Mouse (Mus musculus): ENCODE data around the gene Rhbdd1. TPM values are rescaled to one million over a fixed set of nuclear protein-coding genes. Genes with fewer than 3 reads are reported as not detected.
A peak's percentile ranks its signal among the peaks of the same experiment; 100 is the strongest.

The Rhbdd1 gene
- total RNA-seq, 2 experiments from 2014 or later = 4.9 to 5.1 TPM

DNA sequence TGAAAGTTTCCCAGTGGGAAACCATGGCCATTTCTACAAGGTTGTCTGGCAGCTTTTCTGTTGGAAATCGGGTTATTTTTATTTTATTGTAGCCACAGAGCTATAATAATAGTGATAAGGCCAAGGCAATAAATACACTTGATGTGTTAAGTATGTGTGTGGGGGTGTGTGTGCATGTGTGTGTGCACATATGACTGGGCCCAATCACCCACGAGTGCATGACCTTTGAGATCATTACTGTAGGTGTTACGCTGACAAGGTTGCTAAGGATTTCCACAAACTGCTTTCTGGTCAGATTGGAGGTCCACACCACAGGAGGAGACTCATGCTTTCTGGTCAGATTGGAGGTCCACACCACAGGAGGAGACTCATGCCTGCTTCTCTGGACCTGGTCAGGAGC, 18.3 kb downstream of the Rhbdd1 start:
- DNase-seq (ENCODE audit: extremely low spot score in 1 of 2, low spot score in 2 of 2) = no peak
- intact Hi-C loops (cut with DNase I) = no loop called here

DNA sequence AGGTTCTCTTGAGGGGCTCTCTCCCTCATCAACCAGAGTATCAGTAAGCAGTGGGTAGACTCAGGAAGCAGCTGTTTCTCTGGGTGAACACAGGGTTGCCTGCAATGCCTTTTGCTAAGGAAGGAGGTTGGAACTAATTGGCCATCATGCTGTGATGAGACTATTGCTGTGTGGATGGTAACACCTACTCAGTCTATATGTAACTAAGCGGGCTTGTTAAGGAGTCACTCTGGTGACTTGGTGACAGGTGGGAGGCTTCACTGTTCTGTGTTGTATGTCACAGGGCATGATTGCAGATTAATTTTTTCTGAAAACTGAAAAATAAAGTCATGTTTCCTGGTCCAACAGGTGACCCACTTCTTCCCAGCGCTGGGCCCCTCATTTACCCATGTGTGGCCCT, 36.8 kb downstream of the Rhbdd1 start:
- intact Hi-C loops (cut with DNase I) = no loop called here
- DNase-seq (ENCODE audit: extremely low spot score in 1 of 2, low spot score in 2 of 2) = no peak

- no peak for DNase-seq (ENCODE audit: extremely low spot score in 1 of 2, low spot score in 2 of 2)
- intact Hi-C loops (cut with DNase I) = no loop called here
Observed at GRCm38 (mm10) chr1:82353755-82354154, 37.5 kb downstream of the Rhbdd1 start.

DNA sequence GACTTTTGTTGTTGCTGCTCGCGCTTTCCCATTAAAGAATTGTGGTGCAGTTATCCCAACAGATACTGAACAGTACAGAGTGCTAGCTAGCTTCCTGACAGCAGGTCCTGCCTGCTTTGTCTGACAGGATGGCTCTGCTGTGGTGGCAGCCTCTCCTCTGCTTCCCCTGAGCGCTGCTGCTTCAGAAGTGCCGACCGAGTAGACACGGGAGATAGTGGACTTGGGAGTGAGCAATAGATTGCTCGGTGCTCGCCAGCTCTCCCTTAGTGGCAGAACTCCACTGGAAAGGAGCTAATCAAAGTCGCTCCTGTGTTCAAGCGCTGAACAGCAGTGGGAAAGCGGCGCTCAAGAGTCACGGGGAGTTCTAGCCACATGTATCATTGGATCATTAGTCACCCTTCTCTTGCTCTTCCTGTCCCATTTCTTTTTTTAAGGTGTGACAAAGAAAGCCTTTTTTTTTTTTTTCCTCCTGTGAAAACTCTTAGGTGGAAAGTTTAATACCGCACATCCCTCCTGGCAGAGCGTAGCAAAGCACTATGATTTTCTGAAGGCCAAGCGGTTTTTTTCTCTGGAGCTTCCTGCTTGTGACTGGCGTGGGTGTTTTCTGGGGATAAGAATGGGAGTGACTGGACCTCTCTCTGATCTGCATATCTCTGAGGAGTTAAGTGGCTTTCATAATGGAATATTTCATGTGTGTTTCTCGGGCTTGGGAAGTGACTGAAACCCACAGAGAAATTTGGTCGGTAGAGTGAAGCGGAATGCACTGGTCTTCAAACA, 42.8 kb downstream of the Rhbdd1 start:
- peak in 1 of 2 experiments; percentile 20 for DNase-seq (ENCODE audit: extremely low spot score in 1 of 2, low spot score in 2 of 2)

GRCm38 (mm10) chr1:82359648-82360026, 43.4 kb downstream of the Rhbdd1 start:
- DNase-seq (ENCODE audit: extremely low spot score in 1 of 2, low spot score in 2 of 2) = no peak
- intact Hi-C loops (cut with DNase I) = no loop called here

More for the DNA sequence above, 42.8 kb downstream of the Rhbdd1 start:
- intact Hi-C loops (cut with DNase I) = no loop called here

GRCm38 (mm10) chr1:82361240-82361639, 45.0 kb downstream of the Rhbdd1 start:
- no peak for DNase-seq (ENCODE audit: extremely low spot score in 1 of 2, low spot score in 2 of 2)
- intact Hi-C loops (cut with DNase I) = no loop called here

DNA sequence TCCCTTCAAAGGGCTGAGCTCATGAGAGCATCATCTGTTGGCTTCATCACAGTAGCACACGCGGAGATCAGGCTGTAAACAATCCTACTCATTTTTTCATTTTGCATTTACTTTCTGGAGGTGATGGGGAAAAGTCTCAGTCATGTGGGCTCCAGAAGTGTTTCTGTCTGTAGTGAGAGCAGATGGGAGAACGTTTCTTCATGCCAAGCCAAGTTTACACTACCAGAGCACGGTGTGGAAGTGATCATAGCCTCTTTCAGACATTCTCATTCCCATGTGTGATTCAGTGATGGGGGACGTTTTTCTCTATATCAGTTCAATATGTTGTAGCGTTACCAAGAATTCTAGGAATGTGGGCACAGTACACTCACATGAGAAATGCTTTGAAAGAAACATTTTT, 45.9 kb downstream of the Rhbdd1 start:
- peak in 1 of 2 experiments; percentile 16 for DNase-seq (ENCODE audit: extremely low spot score in 1 of 2, low spot score in 2 of 2)
- intact Hi-C loops (cut with DNase I) = no loop called here

- intact Hi-C loops (cut with DNase I) = no loop called here
- DNase-seq (ENCODE audit: extremely low spot score in 1 of 2, low spot score in 2 of 2) = no peak
Observed at GRCm38 (mm10) chr1:82364047-82364446, 47.8 kb downstream of the Rhbdd1 start.

DNA sequence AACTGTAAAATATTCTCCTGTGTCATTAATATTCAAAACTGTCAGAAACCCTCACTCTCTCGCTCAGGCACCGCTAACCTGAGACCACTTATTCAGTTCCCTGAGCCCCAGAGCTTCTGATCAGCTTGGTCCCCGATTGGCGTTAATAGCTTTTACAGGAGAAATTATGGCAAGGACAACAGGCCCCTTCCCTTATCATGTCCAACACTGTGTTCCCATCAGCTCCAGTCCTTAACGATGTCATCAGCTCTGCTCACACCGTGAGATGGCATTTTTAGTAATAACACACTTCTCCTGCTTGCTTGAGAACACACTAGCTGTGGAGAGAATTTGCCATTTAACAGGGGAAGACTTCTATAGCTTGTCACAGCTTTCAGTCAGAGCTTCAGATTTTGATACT, 48.2 kb downstream of the Rhbdd1 start:
- intact Hi-C loops (cut with DNase I) = no loop called here
- DNase-seq (ENCODE audit: extremely low spot score in 1 of 2, low spot score in 2 of 2) = no peak

- intact Hi-C loops (cut with DNase I) = no loop called here
Observed at GRCm38 (mm10) chr1:82371636-82372428, 55.6 kb downstream of the Rhbdd1 start.

GRCm38 (mm10) chr1:82373924-82374323, 57.7 kb downstream of the Rhbdd1 start:
- intact Hi-C loops (cut with DNase I) = no loop called here

More at GRCm38 (mm10) chr1:82371636-82372428, 55.6 kb downstream of the Rhbdd1 start:
- no peak for DNase-seq (ENCODE audit: extremely low spot score in 1 of 2, low spot score in 2 of 2)

DNA sequence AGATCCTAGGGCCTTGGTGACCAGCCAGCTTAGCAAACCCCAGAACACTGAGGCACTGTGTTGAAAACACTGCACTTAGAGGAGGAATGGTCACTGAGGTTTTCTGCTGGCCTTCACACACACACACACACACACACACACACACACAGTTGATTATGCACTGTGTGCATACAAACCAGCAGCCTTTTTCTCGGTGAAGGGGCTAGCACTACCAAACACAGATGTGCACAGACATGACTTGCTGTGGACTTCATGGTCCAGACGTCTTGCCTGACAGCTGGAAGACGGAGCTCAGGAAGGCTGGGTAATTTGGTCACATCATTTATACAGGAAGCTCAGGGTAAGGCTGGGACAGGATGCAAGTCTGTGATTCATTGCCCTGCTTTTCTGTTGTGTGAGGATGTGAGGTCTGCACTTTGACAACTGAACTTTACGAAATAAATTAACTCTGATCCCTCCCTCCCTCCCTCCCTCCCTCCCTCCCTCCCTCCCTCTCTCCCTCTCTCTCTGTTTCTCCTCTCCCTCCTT, 58.6 kb downstream of the Rhbdd1 start:
- intact Hi-C loops (cut with DNase I) = no loop called here
- DNase-seq (ENCODE audit: extremely low spot score in 1 of 2, low spot score in 2 of 2) = no peak

More at GRCm38 (mm10) chr1:82373924-82374323, 57.7 kb downstream of the Rhbdd1 start:
- DNase-seq (ENCODE audit: extremely low spot score in 1 of 2, low spot score in 2 of 2) = no peak

GRCm38 (mm10) chr1:82375452-82375851, 59.2 kb downstream of the Rhbdd1 start:
- intact Hi-C loops (cut with DNase I) = no loop called here
- DNase-seq (ENCODE audit: extremely low spot score in 1 of 2, low spot score in 2 of 2) = no peak

DNA sequence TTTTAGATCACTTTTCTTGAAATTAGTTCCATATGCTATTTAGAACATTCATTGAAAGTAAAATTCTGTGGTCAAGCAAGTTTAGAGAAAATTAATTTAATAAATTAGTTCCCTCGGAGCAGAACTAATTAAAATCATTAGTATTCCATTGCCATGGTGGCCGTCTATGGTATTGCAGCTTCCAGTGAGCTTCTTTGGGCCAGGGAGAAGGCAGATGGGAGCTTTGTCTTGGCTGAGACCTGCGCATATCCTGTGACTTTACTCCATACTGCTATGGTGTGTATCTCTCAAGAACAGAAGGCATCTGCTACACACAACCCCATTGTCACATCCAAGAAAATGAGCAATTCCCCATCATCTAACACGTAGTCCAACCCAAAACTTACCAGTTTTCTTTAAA, 65.7 kb downstream of the Rhbdd1 start:
- no peak for DNase-seq (ENCODE audit: extremely low spot score in 1 of 2, low spot score in 2 of 2)
- intact Hi-C loops (cut with DNase I) = no loop called here

- intact Hi-C loops (cut with DNase I) = no loop called here
- no peak for DNase-seq (ENCODE audit: extremely low spot score in 1 of 2, low spot score in 2 of 2)
Observed at GRCm38 (mm10) chr1:82384106-82384505, 67.9 kb downstream of the Rhbdd1 start.

DNA sequence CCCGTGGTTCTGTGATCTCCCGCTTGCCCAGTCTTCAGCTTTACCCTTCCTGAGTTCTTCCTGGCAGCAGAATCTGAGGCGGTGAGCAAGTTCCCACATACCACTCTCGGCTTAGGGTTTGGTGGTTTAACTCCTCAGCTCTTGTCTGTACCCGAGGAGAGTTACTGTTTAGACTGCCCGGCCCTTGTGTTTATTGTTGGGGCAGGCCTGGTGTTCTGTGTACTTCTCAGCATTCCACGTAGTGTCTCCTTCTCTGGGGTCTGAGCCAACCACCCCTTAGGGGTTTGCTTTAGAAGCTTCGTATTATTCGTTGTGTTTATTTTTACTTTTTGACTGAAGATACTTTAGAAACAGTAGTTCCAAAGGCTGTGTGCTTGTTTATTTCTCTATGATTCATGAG, 68.8 kb downstream of the Rhbdd1 start:
- intact Hi-C loops (cut with DNase I) = no loop called here
- DNase-seq (ENCODE audit: extremely low spot score in 1 of 2, low spot score in 2 of 2) = peak in 1 of 2 experiments; percentile 31

DNA sequence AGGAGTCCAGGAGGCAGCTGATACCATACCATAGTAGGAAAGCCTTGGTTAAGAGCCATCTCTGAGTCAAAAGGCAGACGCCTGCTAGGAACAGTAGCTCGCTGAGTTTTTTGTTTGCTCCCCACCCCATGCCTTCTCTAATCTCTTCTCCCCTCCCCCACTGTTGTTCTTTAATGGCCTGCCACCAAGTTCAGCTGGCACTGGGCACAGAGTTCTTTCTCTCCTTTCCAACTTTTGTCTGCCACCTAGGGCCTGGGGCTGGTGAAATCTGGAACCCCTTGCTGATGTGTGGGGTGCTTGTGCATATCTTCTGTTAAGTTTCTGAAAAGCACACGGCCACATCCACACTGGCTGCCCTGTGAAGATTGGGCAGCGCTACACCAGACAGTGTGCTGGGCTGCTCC, 69.6 kb downstream of the Rhbdd1 start:
- DNase-seq (ENCODE audit: extremely low spot score in 1 of 2, low spot score in 2 of 2) = no peak
- intact Hi-C loops (cut with DNase I) = no loop called here

DNA sequence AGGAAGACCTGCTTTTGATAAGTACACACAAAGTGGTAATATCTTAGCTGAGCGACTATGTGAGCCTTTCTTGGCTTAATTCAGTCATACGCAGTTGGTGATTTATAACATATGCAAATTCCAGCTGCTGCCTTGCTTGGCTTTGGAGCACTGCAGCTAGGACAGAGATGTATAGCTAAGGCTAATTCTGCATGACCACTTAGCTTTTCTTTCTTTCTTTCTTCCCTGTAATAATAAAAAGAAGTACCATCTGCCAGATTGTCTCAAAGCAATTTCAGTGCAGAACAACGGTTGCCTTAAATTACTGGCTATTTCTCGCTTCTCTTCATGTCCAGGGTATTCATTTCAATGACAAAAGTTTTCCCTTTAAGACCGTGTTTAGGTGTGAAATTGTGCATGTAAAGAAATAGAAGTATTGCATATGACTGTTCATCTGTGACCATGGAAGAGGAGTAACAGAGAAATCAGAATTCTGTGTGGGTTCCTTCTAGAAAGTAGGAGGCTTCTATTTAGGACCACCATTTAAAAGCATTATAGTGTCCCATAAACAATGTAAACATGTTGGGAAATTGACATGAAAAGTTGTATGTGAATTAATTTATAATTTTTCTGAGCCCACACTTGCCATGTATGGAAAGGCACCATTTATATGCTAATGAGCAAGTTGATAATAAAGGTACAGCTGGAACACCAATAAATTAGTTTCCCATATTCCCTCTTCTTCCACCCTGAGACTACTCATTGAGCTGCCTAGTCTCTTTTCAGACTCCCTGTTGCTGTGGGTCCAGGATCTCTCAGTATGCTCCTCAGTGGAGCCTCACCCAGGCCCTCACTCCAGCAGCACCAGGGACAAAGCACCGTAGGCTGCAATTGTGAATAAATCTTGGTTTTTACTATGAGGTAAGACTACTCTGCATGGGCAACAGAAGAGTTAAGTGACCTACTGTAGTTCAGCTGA, 70.8 kb downstream of the Rhbdd1 start:
- intact Hi-C loops (cut with DNase I) = no loop called here
- DNase-seq (ENCODE audit: extremely low spot score in 1 of 2, low spot score in 2 of 2) = no peak

- no peak for DNase-seq (ENCODE audit: extremely low spot score in 1 of 2, low spot score in 2 of 2)
- intact Hi-C loops (cut with DNase I) = no loop called here
Observed at GRCm38 (mm10) chr1:82389371-82389770, 73.1 kb downstream of the Rhbdd1 start.

Data from left cerebral cortex, postnatal 10 days (tissue).